Mouse (Mus musculus) CD4-positive naive resting alpha-beta T cell, adult 76 days (primary cell): Measurements from ENCODE around the gene Lrrc71. TPM values are rescaled to one million over a fixed set of nuclear protein-coding genes. Genes with fewer than 3 reads are reported as not detected.

Experiments
- total RNA-seq: library from RNA; stranded (reverse); gene quantifications from one replicate; pipeline ENCODE4 v1.2.4, GENCODE M21; 2023

Gene Lrrc71
- total RNA-seq, result 0.88 TPM

DNA sequence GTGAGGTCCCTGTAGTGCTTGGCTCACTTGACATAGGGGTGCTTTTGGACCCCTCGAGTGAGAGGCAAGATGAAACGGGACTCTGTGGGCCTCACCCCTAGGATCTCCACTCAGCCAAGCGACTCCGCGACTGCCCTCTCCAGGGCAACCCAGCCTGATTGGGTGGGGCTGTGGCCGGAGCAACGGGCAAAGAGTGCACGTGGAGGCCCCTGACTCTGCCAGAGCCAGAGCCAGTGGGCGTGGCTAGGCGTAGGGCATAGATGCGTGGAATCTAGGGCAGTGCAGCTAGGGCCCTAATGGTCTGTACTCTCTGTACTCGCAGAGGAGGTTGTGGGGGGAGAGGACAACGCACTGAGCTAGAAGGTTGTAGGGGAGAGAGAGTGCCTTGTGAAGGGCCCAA, at the start of gene Lrrc71:
Gene Lrrc71 (minus strand): TSS at position 195 of the 400 bp plus-strand sequence.

DNA sequence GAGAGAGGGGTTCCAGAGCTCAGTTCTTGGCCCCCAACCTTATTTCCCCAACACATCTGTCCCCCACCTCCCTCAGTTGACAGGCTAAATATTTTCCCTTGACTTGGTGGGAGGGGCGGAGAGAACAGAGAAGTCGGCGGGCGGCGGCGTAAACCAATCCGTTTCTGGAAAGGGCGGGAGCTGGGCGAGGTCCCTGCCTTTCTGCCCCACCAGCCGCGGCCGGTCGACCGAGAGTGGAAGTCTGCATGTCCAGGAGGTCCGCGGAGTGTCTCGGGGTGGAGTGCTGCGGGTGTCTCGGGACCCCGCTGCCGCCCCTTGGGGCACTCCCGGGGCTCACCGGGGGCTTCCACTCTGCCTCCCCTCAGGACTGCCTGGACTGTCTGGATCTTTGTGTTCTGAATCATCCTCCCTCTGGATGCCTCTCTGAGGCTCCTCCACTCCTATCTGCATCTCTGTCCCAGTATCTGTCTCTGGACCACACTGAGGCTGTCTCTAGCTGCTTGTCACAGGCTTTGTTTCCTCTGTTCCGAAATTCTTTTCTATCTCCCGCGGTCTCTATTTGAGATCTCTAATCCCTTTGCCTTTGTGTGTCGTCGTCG, 48.4 kb upstream of the Lrrc71 start, which contains the start of gene Insrr:
Gene Insrr (plus strand): TSS at position 216 of the 599 bp plus-strand sequence.

DNA sequence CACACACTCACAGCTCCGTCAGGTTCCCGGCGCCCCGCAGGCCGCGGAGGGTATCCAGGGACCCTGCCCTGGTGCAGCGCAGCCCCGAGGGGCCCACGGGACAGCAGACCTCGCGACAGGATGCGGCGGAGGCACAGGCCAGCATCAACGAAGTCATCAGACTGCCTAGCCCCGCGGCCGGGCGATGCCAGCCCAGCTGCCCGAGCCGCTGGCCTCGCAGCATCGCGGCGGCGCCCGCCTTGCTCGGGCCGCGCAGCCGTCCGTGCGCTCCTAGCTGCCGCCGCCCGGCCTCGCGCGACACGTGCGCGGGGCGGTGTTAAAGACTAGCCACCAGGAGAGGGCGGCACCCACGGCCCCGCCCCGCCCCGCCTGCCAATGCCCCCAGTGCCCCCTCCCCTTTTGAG, 46.5 kb upstream of the Lrrc71 start, which contains the start of gene Ntrk1:
Gene Ntrk1 (minus strand): TSS at position 241 of the 404 bp plus-strand sequence.

Other genes starting within 250 kb of the Lrrc71 start
- 108 TPM for gene Etv3, start 223.2 kb downstream of the Lrrc71 start, total RNA-seq
- gene Arhgef11, start 131.1 kb downstream of the Lrrc71 start, total RNA-seq, result 38.3 TPM
- not detected for gene Ntrk1, start 46.5 kb upstream of the Lrrc71 start, total RNA-seq
- gene Insrr, start 48.3 kb upstream of the Lrrc71 start, total RNA-seq, result not detected
- 23.8 TPM for gene Pear1, start 75.7 kb upstream of the Lrrc71 start, total RNA-seq
- 400 TPM for gene Sh2d2a, start 98.1 kb upstream of the Lrrc71 start, total RNA-seq
- 64.7 TPM for gene Prcc, start 137.0 kb upstream of the Lrrc71 start, total RNA-seq
- gene Hdgf, start 157.7 kb upstream of the Lrrc71 start, total RNA-seq, result 75.2 TPM
- 142 TPM for gene Mrpl24, start 170.9 kb upstream of the Lrrc71 start, total RNA-seq
- gene Isg20l2, start 181.7 kb upstream of the Lrrc71 start, total RNA-seq, result 65.7 TPM
- 28.8 TPM for gene Rrnad1, start 182.1 kb upstream of the Lrrc71 start, total RNA-seq
- gene Crabp2, start 200.0 kb upstream of the Lrrc71 start, total RNA-seq, result not detected
- gene Nes, start 222.5 kb upstream of the Lrrc71 start, total RNA-seq, result 0.59 TPM